In genomic region chr5:26945169-26945920, GRCm38 (mm10) we compare ENCODE assay signal across 11 mouse cellular contexts.
DNase-seq lines count a peak whose midpoint lies in the region; ATAC-seq and TF ChIP-seq lines count a peak whose summit lies in the region.
"Had no signal": no experiment of that assay in that cellular context is flagged by ENCODE, and none has a peak within 500 bp of the region (broad histone marks: within the 10 kb centered on the region; RNA-seq: fewer than 3 reads in every experiment).

No protein-coding gene starts in this region.

- H3K9me3 ChIP-seq in hindbrain, embryonic 13.5 days, result no peaks in the 10 kb centered on the region
- H3K9me3 ChIP-seq in hindbrain, embryonic 10.5 days, result no peaks in the 10 kb centered on the region
- H3K9me3 ChIP-seq: embryonic facial prominence, embryonic 13.5 days had no signal

- ATAC-seq in hindbrain, embryonic 13.5 days (ENCODE audit: low FRiP score), result peak; percentile 52; the same call in 1 of the 2 replicates
- ATAC-seq: intestine, postnatal 0 days had no signal

- peaks cover 7% of the 10 kb centered on the region for H3K4me1 ChIP-seq in hindbrain, embryonic 13.5 days (replicated peaks)
- H3K4me1 ChIP-seq in hindbrain, embryonic 10.5 days (replicated peaks), result 0 out of 2 replicates have a peak, but pooled peaks cover 3% of the 10 kb centered on the region
- H3K4me1 ChIP-seq in thymus, adult 2 months (replicated peaks; ENCODE audit: control insufficient read depth, insufficient read depth, low read length), result no peaks in the 10 kb centered on the region
- H3K4me1 ChIP-seq: embryonic facial prominence, embryonic 13.5 days had no signal

- H3K27me3 ChIP-seq in hindbrain, embryonic 13.5 days, result no peaks in the 10 kb centered on the region
- H3K27me3 ChIP-seq in hindbrain, embryonic 10.5 days (ENCODE audit: insufficient read depth, poor library complexity, severe bottlenecking), result no peaks in the 10 kb centered on the region
- H3K27me3 ChIP-seq in thymus, adult 2 months (ENCODE audit: control insufficient read depth, insufficient read depth, low read length), result no peaks in the 10 kb centered on the region
- H3K27me3 ChIP-seq: embryonic facial prominence, embryonic 13.5 days had no signal

- 55% methylated on average over 4 of the region's 4 CpGs for WGBS in hindbrain, embryonic 13.5 days
- 65% methylated on average over 4 of the region's 4 CpGs for WGBS in hindbrain, embryonic 10.5 days
- 79% methylated on average over 4 of the region's 4 CpGs for WGBS in thymus, adult 2 months

- TF ChIP-seq CTCF in thymus, adult 2 months (IDR thresholded peaks at IDR 0.05; ENCODE audit: borderline replicate concordance, control insufficient read depth, extremely low read depth, insufficient read depth, low read length, poor library complexity), result no peak

- no peak for TF ChIP-seq POLR2A in thymus, adult 2 months (IDR thresholded peaks at IDR 0.05; ENCODE audit: control insufficient read depth, extremely low read depth, insufficient read depth, low read length, poor library complexity)

- no peak overlapping the region for H3K4me3 ChIP-seq in hindbrain, embryonic 13.5 days
- no peak overlapping the region for H3K4me3 ChIP-seq in hindbrain, embryonic 10.5 days
- H3K4me3 ChIP-seq in thymus, adult 2 months (ENCODE audit: control insufficient read depth, insufficient read depth, low read length), result no peak overlapping the region
- H3K4me3 ChIP-seq: embryonic facial prominence, embryonic 13.5 days; left cerebral cortex, adult 2 months had no signal

- no peak overlapping the region for H3K4me2 ChIP-seq in hindbrain, embryonic 13.5 days
- H3K4me2 ChIP-seq: embryonic facial prominence, embryonic 13.5 days had no signal

- DNase-seq in hindbrain, embryonic 10.5 days (ENCODE audit: low spot score), result no peak
- peak; percentile 53 to 54 for DNase-seq in cerebellum, postnatal 10 days
- peak; percentile 10 to 23 for DNase-seq in layer of hippocampus, adult 8-10 months (ENCODE audit: low spot score in 2 of 2)
- DNase-seq in right cerebral cortex, adult 2 months (ENCODE audit: low spot score in 2 of 2), result peak; percentile 39 to 56
- no peak for DNase-seq in thymus, adult 2 months
- DNase-seq in adrenal gland, adult (ENCODE audit: inconsistent age in 2 of 2, low spot score in 1 of 2), result no peak
- DNase-seq in adrenal gland, postnatal 25 days, result no peak

- H3K36me3 ChIP-seq in hindbrain, embryonic 13.5 days, result no peaks in the 10 kb centered on the region
- no peaks in the 10 kb centered on the region for H3K36me3 ChIP-seq in hindbrain, embryonic 10.5 days
- no peaks in the 10 kb centered on the region for H3K36me3 ChIP-seq in thymus, adult 2 months (ENCODE audit: control insufficient read depth, insufficient read depth, low read length)
- H3K36me3 ChIP-seq: embryonic facial prominence, embryonic 13.5 days had no signal

- H3K27ac ChIP-seq in hindbrain, embryonic 13.5 days, result no peak overlapping the region
- no peak overlapping the region for H3K27ac ChIP-seq in hindbrain, embryonic 10.5 days
- H3K27ac ChIP-seq in thymus, adult 2 months (ENCODE audit: control insufficient read depth, insufficient read depth, low read length), result no peak overlapping the region
- H3K27ac ChIP-seq: embryonic facial prominence, embryonic 13.5 days; left cerebral cortex, adult 2 months had no signal

- no peak overlapping the region for H3K9ac ChIP-seq in hindbrain, embryonic 13.5 days
- H3K9ac ChIP-seq: embryonic facial prominence, embryonic 13.5 days had no signal

Comparison
In these comparisons a context has a peak if more than half of its experiments do, and no peak if none do; other contexts are left out.
1. DNase-seq: peak in cerebellum, postnatal 10 days (2 of 2), layer of hippocampus, adult 8-10 months (2 of 2) and right cerebral cortex, adult 2 months (2 of 2); none in hindbrain, embryonic 10.5 days (single experiment), thymus, adult 2 months (single experiment), adrenal gland, adult (0 of 2) and adrenal gland, postnatal 25 days (single experiment).